Mouse (Mus musculus): ENCODE measurements around the gene Eif2b4.

The Eif2b4 gene

GRCm38 (mm10) chr5:31153516-31154151 lies 39.6 kb downstream of the Eif2b4 start:
- DNase-seq = no peak

- DNase-seq = no peak
Observed at GRCm38 (mm10) chr5:31151746-31152145, 41.5 kb downstream of the Eif2b4 start.

GRCm38 (mm10) chr5:31149781-31150180 lies 43.4 kb downstream of the Eif2b4 start:
- no peak for DNase-seq

- no peak for DNase-seq
Observed at GRCm38 (mm10) chr5:31138968-31139425, 54.2 kb downstream of the Eif2b4 start.

- DNase-seq = no peak
Observed at GRCm38 (mm10) chr5:31138241-31138967, 54.8 kb downstream of the Eif2b4 start, which contains the start of gene Ucn. TSS of gene Ucn (minus strand) at chr5:31138829.

- no peak for DNase-seq
Observed at GRCm38 (mm10) chr5:31137658-31138057, 55.6 kb downstream of the Eif2b4 start.
